ENCODE assay signal across 9 mouse cellular contexts in the genomic region with DNA sequence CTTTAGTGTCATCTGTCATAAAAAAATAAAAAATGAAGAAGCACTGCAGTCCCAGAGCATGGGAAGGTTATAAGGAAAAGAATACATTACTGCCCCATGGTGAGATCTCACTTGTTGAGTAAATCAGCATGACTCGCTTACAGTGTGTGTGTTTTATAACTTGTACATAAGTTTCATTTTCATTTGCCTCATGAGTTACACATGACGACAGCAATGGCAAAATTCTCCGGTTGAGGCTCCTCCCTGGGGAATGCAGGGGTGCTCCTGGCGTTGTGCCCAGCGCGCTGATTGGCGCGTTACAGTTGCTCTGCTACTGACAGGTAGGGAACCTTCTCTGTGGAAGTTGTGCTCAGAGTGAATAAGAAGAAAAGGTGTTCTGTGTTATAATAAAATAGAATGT.
DNase-seq lines count a peak whose midpoint lies in the region; ATAC-seq lines count a peak whose summit lies in the region.
"Had no signal": no experiment of that assay in that cellular context is flagged by ENCODE, and none has a peak within 500 bp of the region (broad histone marks: within the 10 kb centered on the region; RNA-seq: fewer than 3 reads in every experiment).

No protein-coding gene starts in this region.

- peak overlapping the region; percentile 7; the same call in 1 of the 2 replicates for H3K4me2 ChIP-seq in heart, embryonic 16.5 days (ENCODE audit: low read depth, low read length)
- H3K4me2 ChIP-seq in midbrain, embryonic 13.5 days (replicated peaks): no peak overlapping the region
- H3K4me2 ChIP-seq: stomach, embryonic 15.5 days had no signal

- no peaks in the 10 kb centered on the region for H3K9me3 ChIP-seq in heart, embryonic 16.5 days (replicated peaks; ENCODE audit: control insufficient read depth, low read length)
- no peaks in the 10 kb centered on the region for H3K9me3 ChIP-seq in midbrain, embryonic 13.5 days
- H3K9me3 ChIP-seq: stomach, embryonic 15.5 days had no signal

- WGBS in heart, embryonic 16.5 days: 51% methylated on average over 8 of the region's 8 CpGs
- whole genome bisulfite sequencing in midbrain, embryonic 13.5 days: 88% methylated on average over 8 of the region's 8 CpGs

- no peak overlapping the region for H3K9ac ChIP-seq in heart, embryonic 16.5 days (ENCODE audit: low read length)
- no peak overlapping the region for H3K9ac ChIP-seq in midbrain, embryonic 13.5 days (replicated peaks)
- H3K9ac ChIP-seq: stomach, embryonic 15.5 days had no signal

- DNase-seq in lung, adult 18-20 months: peak; percentile 61 to 68
- DNase-seq in lung, postnatal 14 days: no peak
- peak; percentile 47 for DNase-seq in adrenal gland, adult 8-10 months
- peak; percentile 65 for DNase-seq in lung, postnatal 36 days
- DNase-seq in T-cell, adult 2 months (ENCODE audit: low spot score): no peak
- DNase-seq in right cerebral cortex, postnatal 14 days: no peak

- no peak overlapping the region for H3K4me3 ChIP-seq in heart, embryonic 16.5 days (ENCODE audit: low read length)
- no peak overlapping the region for H3K4me3 ChIP-seq in midbrain, embryonic 13.5 days (replicated peaks)
- H3K4me3 ChIP-seq: stomach, embryonic 15.5 days had no signal

- ATAC-seq in heart, embryonic 16.5 days (replicated peaks; ENCODE audit: extremely low read depth, insufficient read depth, low FRiP score): no peak
- no peak for ATAC-seq in midbrain, embryonic 13.5 days

- no peak overlapping the region for H3K27ac ChIP-seq in heart, embryonic 16.5 days (ENCODE audit: low read length)
- no peak overlapping the region for H3K27ac ChIP-seq in midbrain, embryonic 13.5 days
- H3K27ac ChIP-seq: stomach, embryonic 15.5 days had no signal

- peaks cover 37% of the 10 kb centered on the region for H3K4me1 ChIP-seq in heart, embryonic 16.5 days (ENCODE audit: control insufficient read depth, insufficient read depth, low read length)
- H3K4me1 ChIP-seq in midbrain, embryonic 13.5 days (replicated peaks): peaks cover 6% of the 10 kb centered on the region; the same call in 1 of the 2 replicates

- H3K36me3 ChIP-seq in heart, embryonic 16.5 days (ENCODE audit: control insufficient read depth, insufficient read depth): no peaks in the 10 kb centered on the region
- no peaks in the 10 kb centered on the region for H3K36me3 ChIP-seq in midbrain, embryonic 13.5 days
- H3K36me3 ChIP-seq: stomach, embryonic 15.5 days had no signal

- H3K27me3 ChIP-seq in heart, embryonic 16.5 days (ENCODE audit: control insufficient read depth, insufficient read depth, low read length): no peaks in the 10 kb centered on the region
- no peaks in the 10 kb centered on the region for H3K27me3 ChIP-seq in midbrain, embryonic 13.5 days
- H3K27me3 ChIP-seq: stomach, embryonic 15.5 days had no signal

Comparison
In these comparisons a context has a peak if more than half of its experiments do, and no peak if none do; other contexts are left out.
1. DNase-seq: peak in lung, adult 18-20 months (2 of 2), adrenal gland, adult 8-10 months (single experiment) and lung, postnatal 36 days (single experiment); none in lung, postnatal 14 days (single experiment), T-cell, adult 2 months (single experiment) and right cerebral cortex, postnatal 14 days (single experiment).